Mouse (Mus musculus) limb, embryonic 11.5 days (tissue): ENCODE measurements around the gene Pcgf2. TPM values are rescaled to one million over a fixed set of nuclear protein-coding genes. Genes with fewer than 3 reads are reported as not detected.
A peak's percentile ranks its signal among the peaks of the same experiment; 100 is the strongest.

Source experiments
- ATAC-seq: fragments of 200-750 bp; cut with Nextera tagmentation; 2 replicates; pipeline ENCODE4 v1.8.0; 2017; ENCODE audit warnings: low read depth; ENCODE audit not compliant: insufficient number of reproducible peaks, low FRiP score, low TSS enrichment
- DNase-seq: peaks from one replicate; pipeline ENCODE4 v3.0.0-alpha.2; 2015; ENCODE audit warnings: low spot score
- H3K27ac ChIP-seq: fragments of 300-500 bp; sonication (generic); replicated peaks from 2 replicates; pipeline ENCODE4 v1.5.1; 2014; ENCODE audit warnings: low read depth, mild to moderate bottlenecking, low read length
- H3K27me3 ChIP-seq: fragments of 300-500 bp; sonication (generic); 2 replicates; pipeline ENCODE4 v1.6.1; 2014; ENCODE audit warnings: mild to moderate bottlenecking, low read length, mixed read lengths; ENCODE audit not compliant: control insufficient read depth, insufficient read depth
- H3K36me3 ChIP-seq: fragments of 300-500 bp; sonication (generic); 2 replicates; pipeline ENCODE4 v1.6.1; 2014; ENCODE audit warnings: mild to moderate bottlenecking, low read length, moderate library complexity, mixed read lengths; ENCODE audit not compliant: control insufficient read depth, insufficient read depth
- H3K4me1 ChIP-seq: fragments of 300-500 bp; sonication (generic); 2 replicates; pipeline ENCODE4 v1.6.1; 2014; ENCODE audit warnings: low read length, mixed read lengths; ENCODE audit not compliant: control insufficient read depth, insufficient read depth
- H3K4me2 ChIP-seq: fragments of 300-500 bp; sonication (generic); 2 replicates; pipeline ENCODE4 v1.6.1; 2014; ENCODE audit warnings: low read depth, mild to moderate bottlenecking, moderate library complexity; ENCODE audit not compliant: severe bottlenecking
- H3K4me3 ChIP-seq: fragments of 300-500 bp; sonication (generic); 2 replicates; pipeline ENCODE4 v1.5.1; 2014; ENCODE audit warnings: low read depth, low read length
- H3K9ac ChIP-seq: fragments of 300-500 bp; sonication (generic); 2 replicates; pipeline ENCODE4 v1.6.1; 2014; ENCODE audit warnings: mild to moderate bottlenecking, low read length
- H3K9me3 ChIP-seq: fragments of 300-500 bp; sonication (generic); 2 replicates; pipeline ENCODE4 v1.6.1; 2016; ENCODE audit warnings: low read length; ENCODE audit not compliant: control insufficient read depth
- WGBS: fragments of 180-500 bp; shearing (Covaris S2); extraction: QIAGEN DNeasy Blood & Tissue Kit; methylation state at CpG from one replicate; pipeline ENCODE4 v1.1.7; 2014; 5-methylcytosine and 5-hydroxymethylcytosine counted together
- polyA plus RNA-seq: library from polyadenylated mRNA; unstranded; fragments of >200 nt; fragmentation: Nextera tagmentation; extraction: Ambion mirVana; gene quantifications from 2 replicates; pipeline ENCODE4 v1.2.1, GENCODE M21; 2014

The Pcgf2 gene
- polyA plus RNA-seq, 1 experiment from 2014 or later, result 23.3 TPM

DNA sequence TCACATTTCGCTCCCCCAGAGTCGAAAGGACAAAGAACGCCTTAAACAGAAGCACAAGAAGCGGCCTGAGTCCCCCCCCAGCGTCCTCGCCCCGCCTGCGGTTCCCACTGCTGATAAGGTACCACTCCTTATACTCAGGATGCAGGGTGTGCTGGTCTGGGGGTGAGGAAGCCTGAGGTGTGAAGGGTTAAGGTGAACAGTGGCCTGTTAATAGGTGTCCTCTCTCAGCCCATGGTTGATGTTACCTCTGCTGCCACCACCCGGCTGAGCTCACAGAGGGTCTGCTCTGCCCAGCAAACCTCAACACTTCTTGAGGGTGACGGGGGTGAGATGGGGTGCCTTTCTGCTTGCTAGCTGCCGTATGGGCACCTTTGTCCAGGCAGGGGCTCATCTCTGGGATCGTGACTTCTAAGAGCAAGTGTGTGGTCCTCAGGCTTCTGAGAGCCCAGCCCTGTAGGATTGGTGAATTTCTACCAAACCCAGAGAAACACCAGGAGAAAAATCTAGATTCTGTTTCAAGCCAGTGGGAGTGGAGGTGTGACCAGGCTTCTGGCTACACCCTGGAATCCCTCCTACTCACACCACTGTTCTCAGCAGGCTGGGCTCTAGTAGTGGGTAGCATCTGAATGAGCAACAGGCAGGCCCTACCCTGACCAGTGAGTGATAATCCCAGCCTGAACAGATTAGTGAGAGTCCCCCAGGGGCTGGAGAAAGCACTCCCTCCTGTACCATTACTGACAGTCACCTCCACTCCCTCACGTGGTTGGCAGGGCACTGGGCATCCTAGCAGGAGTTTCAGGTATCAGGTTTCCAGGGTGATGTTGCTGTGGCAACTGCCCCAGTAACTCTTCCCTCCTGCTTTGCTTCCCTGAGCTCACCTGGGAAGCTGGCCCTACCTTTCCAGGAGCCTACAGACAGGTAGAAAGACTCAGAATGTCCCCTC, 29.8 kb downstream of the Pcgf2 start:
- H3K9me3 ChIP-seq, result no peaks in the 10 kb centered on the region
- H3K4me2 ChIP-seq, result no peak overlapping the region
- no peak overlapping the region for H3K4me3 ChIP-seq
- WGBS, result 74% methylated on average over 13 of the region's 13 CpGs
- peaks cover 30% of the 10 kb centered on the region for H3K36me3 ChIP-seq
- no peak overlapping the region for H3K9ac ChIP-seq
- no peak overlapping the region for H3K27ac ChIP-seq
- ATAC-seq (no peak), DNase-seq (no peak)
- H3K4me1 ChIP-seq, result no peaks in the 10 kb centered on the region
- no peaks in the 10 kb centered on the region for H3K27me3 ChIP-seq

DNA sequence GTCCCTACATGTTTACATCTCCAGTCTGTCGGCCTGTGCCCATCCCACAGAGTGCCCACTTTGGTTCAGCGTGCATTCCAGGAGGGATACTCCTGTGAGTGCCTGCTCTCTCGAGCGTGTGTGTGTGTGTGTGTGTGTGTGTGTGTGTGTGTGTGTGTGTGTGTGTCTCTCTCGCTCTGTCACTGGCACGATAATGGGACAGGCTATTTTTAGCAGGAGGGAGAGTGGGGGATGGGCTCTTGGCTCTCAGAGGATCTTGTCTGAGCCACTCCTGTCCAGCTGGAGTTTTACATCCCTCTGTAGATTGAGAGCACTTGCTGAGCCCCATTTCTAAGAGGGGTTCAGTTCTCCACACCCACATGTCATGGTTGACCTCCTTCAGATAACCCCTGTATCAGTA, 30.5 kb downstream of the Pcgf2 start:
- H3K9ac ChIP-seq, result no peak overlapping the region
- H3K4me2 ChIP-seq, result no peak overlapping the region
- H3K9me3 ChIP-seq, result no peaks in the 10 kb centered on the region
- 45% methylated on average over 6 of the region's 6 CpGs for WGBS
- ATAC-seq, result no peak
- H3K36me3 ChIP-seq, result peaks cover 26% of the 10 kb centered on the region
- DNase-seq, result no peak
- H3K4me1 ChIP-seq, result no peaks in the 10 kb centered on the region
- H3K27me3 ChIP-seq, result no peaks in the 10 kb centered on the region
- H3K4me3 ChIP-seq, result no peak overlapping the region
- H3K27ac ChIP-seq, result no peak overlapping the region

DNA sequence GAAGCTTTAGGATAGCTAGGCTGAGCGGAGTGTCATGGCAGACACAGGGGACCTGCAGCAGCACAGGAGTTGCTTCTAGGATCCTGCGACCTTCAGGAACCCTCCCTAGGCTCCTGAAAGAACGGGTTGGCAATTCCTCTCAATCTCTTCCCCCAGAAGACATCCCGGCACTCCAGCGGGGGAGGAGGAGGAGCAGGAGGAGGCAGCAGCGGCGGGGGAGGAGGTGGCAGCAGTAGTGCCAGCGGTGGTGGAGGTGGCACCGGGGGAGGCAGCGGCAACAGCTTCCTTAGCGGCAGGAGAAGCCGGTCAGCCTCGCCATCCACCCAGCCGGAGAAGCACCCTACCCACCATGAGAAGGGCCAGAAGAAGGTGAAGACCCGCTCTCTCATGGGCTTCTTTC, 31.0 kb downstream of the Pcgf2 start:
- H3K9ac ChIP-seq, result no peak overlapping the region
- H3K36me3 ChIP-seq, result peaks cover 24% of the 10 kb centered on the region
- H3K27ac ChIP-seq, result no peak overlapping the region
- DNase-seq (no peak), ATAC-seq (no peak)
- no peaks in the 10 kb centered on the region for H3K9me3 ChIP-seq
- H3K4me1 ChIP-seq, result no peaks in the 10 kb centered on the region
- H3K4me3 ChIP-seq, result no peak overlapping the region
- WGBS, result 67% methylated on average over 14 of the region's 15 CpGs
- no peak overlapping the region for H3K4me2 ChIP-seq
- no peaks in the 10 kb centered on the region for H3K27me3 ChIP-seq

DNA sequence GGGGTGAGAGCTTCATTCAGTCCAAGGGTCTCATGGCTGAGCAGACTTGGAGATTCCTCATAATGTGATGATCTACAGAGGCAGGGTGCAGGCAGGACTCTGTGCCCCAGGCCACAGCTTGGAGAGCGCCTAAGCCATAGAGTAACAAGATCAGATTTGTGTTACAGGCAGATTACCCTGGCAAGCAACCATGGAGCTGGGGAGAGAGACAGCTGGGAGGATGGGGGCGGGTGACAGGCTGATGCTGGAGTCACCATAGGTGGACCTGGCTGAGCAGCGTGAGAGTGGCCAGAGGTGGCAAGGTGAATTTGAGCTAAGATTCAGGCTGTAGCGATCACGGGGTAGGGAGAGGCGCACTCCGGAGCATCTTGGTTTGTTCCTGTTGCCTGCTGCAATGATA, 32.1 kb downstream of the Pcgf2 start:
- Histone ChIP-seq H3K36me3 (peaks cover 22% of the 10 kb centered on the region), H3K4me2 (no peak overlapping the region), H3K4me3 (no peak overlapping the region), H3K9me3 (no peaks in the 10 kb centered on the region), H3K9ac (no peak overlapping the region), H3K27ac (no peak overlapping the region), H3K4me1 (no peaks in the 10 kb centered on the region), H3K27me3 (no peaks in the 10 kb centered on the region)
- WGBS, result 92% methylated on average over 7 of the region's 7 CpGs
- ATAC-seq (no peak), DNase-seq (no peak)

DNA sequence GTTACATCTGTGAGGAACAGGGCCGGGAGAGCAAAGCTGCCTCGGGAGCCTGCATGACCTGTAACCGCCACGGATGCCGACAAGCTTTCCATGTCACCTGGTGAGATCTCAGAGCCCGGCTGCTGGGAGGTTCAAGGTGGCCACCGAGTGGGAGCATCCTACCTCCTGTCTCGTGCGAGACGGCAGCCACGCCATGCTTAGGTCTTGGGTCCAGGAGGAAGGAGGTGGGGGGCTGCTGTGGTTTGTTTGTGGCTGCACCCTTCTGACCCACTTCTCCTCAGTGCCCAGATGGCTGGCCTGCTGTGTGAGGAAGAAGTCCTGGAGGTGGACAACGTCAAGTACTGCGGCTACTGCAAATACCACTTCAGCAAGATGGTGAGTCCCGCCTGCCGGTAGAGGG, 33.5 kb downstream of the Pcgf2 start:
- DNase-seq (no peak), ATAC-seq (no peak)
- WGBS, result 92% methylated on average over 15 of the region's 15 CpGs
- H3K27me3 ChIP-seq, result peaks cover 2% of the 10 kb centered on the region; the same call in 1 of the 2 replicates
- no peak overlapping the region for H3K9ac ChIP-seq
- peaks cover 18% of the 10 kb centered on the region for H3K36me3 ChIP-seq
- peaks cover 10% of the 10 kb centered on the region for H3K4me1 ChIP-seq
- H3K9me3 ChIP-seq, result no peaks in the 10 kb centered on the region
- no peak overlapping the region for H3K4me2 ChIP-seq
- H3K4me3 ChIP-seq, result no peak overlapping the region
- no peak overlapping the region for H3K27ac ChIP-seq

DNA sequence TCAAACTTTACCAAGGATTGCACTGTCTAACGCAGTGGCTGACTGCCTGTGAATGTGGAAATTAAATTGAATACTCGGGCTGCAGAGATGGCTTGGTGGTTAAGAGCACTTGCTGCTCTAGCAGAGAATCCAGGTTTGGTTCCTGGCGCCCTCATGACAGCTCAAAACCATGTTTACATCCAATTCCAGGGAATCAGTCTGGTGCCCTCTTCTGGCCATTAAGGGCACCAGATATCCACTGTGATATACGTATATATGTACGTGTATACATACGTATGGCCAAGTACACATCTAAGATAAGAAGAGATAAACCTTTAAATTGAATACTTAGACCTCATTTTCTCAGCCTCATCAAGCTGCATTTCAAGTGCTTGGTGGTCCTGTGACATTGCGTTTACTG, 34.1 kb downstream of the Pcgf2 start:
- WGBS, result 91% methylated on average over 7 of the region's 7 CpGs
- H3K9ac ChIP-seq, result no peak overlapping the region
- H3K27ac ChIP-seq, result no peak overlapping the region
- H3K9me3 ChIP-seq, result no peaks in the 10 kb centered on the region
- peaks cover 7% of the 10 kb centered on the region; the same call in 1 of the 2 replicates for H3K27me3 ChIP-seq
- ATAC-seq (no peak), DNase-seq (no peak)
- H3K4me2 ChIP-seq, result no peak overlapping the region
- H3K4me3 ChIP-seq, result no peak overlapping the region
- H3K36me3 ChIP-seq, result peaks cover 18% of the 10 kb centered on the region
- H3K4me1 ChIP-seq, result peaks cover 15% of the 10 kb centered on the region

GRCm38 (mm10) chr11:97665431-97665830, 34.9 kb downstream of the Pcgf2 start:
- WGBS, result 92% methylated on average over 13 of the region's 13 CpGs
- Histone ChIP-seq H3K4me2 (no peak overlapping the region; the same call in 1 of the 2 replicates), H3K4me1 (peaks cover 21% of the 10 kb centered on the region), H3K4me3 (no peak overlapping the region), H3K36me3 (peaks cover 12% of the 10 kb centered on the region; the same call in 1 of the 2 replicates), H3K27ac (no peak overlapping the region), H3K9ac (no peak overlapping the region), H3K27me3 (peaks cover 9% of the 10 kb centered on the region; the same call in 1 of the 2 replicates), H3K9me3 (no peaks in the 10 kb centered on the region)
- DNase-seq (no peak), ATAC-seq (no peak)

GRCm38 (mm10) chr11:97664771-97665240, 35.5 kb downstream of the Pcgf2 start:
- Histone ChIP-seq H3K9me3 (no peaks in the 10 kb centered on the region), H3K4me1 (peaks cover 22% of the 10 kb centered on the region), H3K4me2 (peak overlapping the region; percentile 69), H3K9ac (no peak overlapping the region), H3K27me3 (peaks cover 9% of the 10 kb centered on the region; the same call in 1 of the 2 replicates), H3K27ac (no peak overlapping the region), H3K36me3 (peaks cover 12% of the 10 kb centered on the region; the same call in 1 of the 2 replicates), H3K4me3 (peak overlapping the region; percentile 89)
- no peak for DNase-seq
- no peak for ATAC-seq
- WGBS, result 29% methylated on average over 6 of the region's 6 CpGs
